Mouse (Mus musculus) heart, embryonic 14.5 days (tissue): ENCODE measurements around the gene Rac2. TPM values are rescaled to one million over a fixed set of nuclear protein-coding genes. Genes with fewer than 3 reads are reported as not detected.

ENCODE experiments used
- ATAC-seq: fragments of 200-750 bp; cut with Nextera tagmentation; 2 replicates; pipeline ENCODE4 v1.8.0; 2017; ENCODE audit warnings: low read depth, moderate TSS enrichment; ENCODE audit not compliant: insufficient number of reproducible peaks, insufficient read depth, low FRiP score
- H3K27ac ChIP-seq, 2 experiments: fragments of 200-500 bp in 1 of 2; fragments of 300-500 bp in 1 of 2; sonication (generic) in 1 of 2; replicated peaks in 1 of 2; 2 replicates each; pipeline ENCODE4 v1.5.1; 2012 to 2014; ENCODE audit warnings: low read depth in 2 of 2, low read length in 2 of 2, control low read depth in 1 of 2, mild to moderate bottlenecking in 1 of 2, mixed read lengths in 1 of 2; ENCODE audit not compliant: control insufficient read depth in 1 of 2, insufficient read depth in 1 of 2
- H3K27me3 ChIP-seq: fragments of 300-500 bp; sonication (generic); 2 replicates; pipeline ENCODE4 v1.6.1; 2014; ENCODE audit warnings: mild to moderate bottlenecking, low read length, control low read depth; ENCODE audit not compliant: control insufficient read depth, insufficient read depth
- H3K36me3 ChIP-seq: fragments of 300-500 bp; sonication (generic); 2 replicates; pipeline ENCODE4 v1.6.1; 2014; ENCODE audit warnings: mild to moderate bottlenecking, control low read depth, low read length, mixed read lengths; ENCODE audit not compliant: control insufficient read depth, insufficient read depth
- H3K4me1 ChIP-seq, 2 experiments: fragments of 200-500 bp in 1 of 2; fragments of 300-500 bp in 1 of 2; sonication (generic) in 1 of 2; 2 replicates each; pipeline ENCODE4 v1.6.1; 2012 to 2014; ENCODE audit warnings: low read length in 2 of 2, control low read depth in 1 of 2, mixed read lengths in 1 of 2; ENCODE audit not compliant: control insufficient read depth in 2 of 2, insufficient read depth in 2 of 2
- H3K4me2 ChIP-seq: fragments of 300-500 bp; sonication (generic); 2 replicates; pipeline ENCODE4 v1.6.1; 2014; ENCODE audit warnings: mild to moderate bottlenecking, low read length
- H3K4me3 ChIP-seq, 2 experiments: fragments of 200-500 bp in 1 of 2; fragments of 300-500 bp in 1 of 2; sonication (generic) in 1 of 2; 2 replicates each; pipeline ENCODE4 v1.5.1; 2012 to 2014; ENCODE audit warnings: low read length in 2 of 2, mild to moderate bottlenecking in 2 of 2, control low read depth in 1 of 2, low read depth in 1 of 2, moderate library complexity in 1 of 2; ENCODE audit not compliant: control insufficient read depth in 1 of 2, insufficient read depth in 1 of 2
- H3K9ac ChIP-seq: fragments of 300-500 bp; sonication (generic); 2 replicates; pipeline ENCODE4 v1.6.1; 2014; ENCODE audit warnings: mild to moderate bottlenecking, low read length
- H3K9me3 ChIP-seq: fragments of 300-500 bp; sonication (generic); 2 replicates; pipeline ENCODE4 v1.6.1; 2016; ENCODE audit warnings: low read length, control low read depth; ENCODE audit not compliant: control insufficient read depth
- WGBS: fragments of 180-500 bp; shearing (Covaris S2); extraction: QIAGEN DNeasy Blood & Tissue Kit; methylation state at CpG from one replicate; pipeline ENCODE4 v1.1.7; 2014; 5-methylcytosine and 5-hydroxymethylcytosine counted together
- polyA plus RNA-seq: library from polyadenylated mRNA; unstranded; fragments of >200 nt; fragmentation: Nextera tagmentation; extraction: Ambion mirVana; gene quantifications from 2 replicates; pipeline ENCODE4 v1.2.1, GENCODE M21; 2014

Rac2 gene
- polyA plus RNA-seq, 1 experiment from 2014 or later = 8.1 TPM

- no peak for ATAC-seq
- no peak overlapping the region for H3K4me3 ChIP-seq
- H3K27ac ChIP-seq = no peak overlapping the region
- no peak overlapping the region for H3K4me2 ChIP-seq
- peaks cover 0 to 2% of the 10 kb centered on the region in 2 experiments; a peak in 1 of 4 replicates for H3K4me1 ChIP-seq
- WGBS = 58% methylated on average over 6 of the region's 6 CpGs
- no peaks in the 10 kb centered on the region for H3K9me3 ChIP-seq
- H3K9ac ChIP-seq = no peak overlapping the region
- H3K36me3 ChIP-seq = no peaks in the 10 kb centered on the region
- H3K27me3 ChIP-seq = no peaks in the 10 kb centered on the region
These were observed 31.7 kb upstream of the Rac2 start for GRCm38 (mm10) chr15:78604255-78604654.

GRCm38 (mm10) chr15:78601180-78601579 lies 28.6 kb upstream of the Rac2 start:
- WGBS = 77% methylated on average over 6 of the region's 6 CpGs
- Histone ChIP-seq H3K9ac (no peak overlapping the region), H3K4me3 (no peak overlapping the region), H3K4me1 (no peaks in the 10 kb centered on the region), H3K4me2 (no peak overlapping the region), H3K27me3 (no peaks in the 10 kb centered on the region), H3K9me3 (no peaks in the 10 kb centered on the region), H3K36me3 (no peaks in the 10 kb centered on the region), H3K27ac (no peak overlapping the region)
- no peak for ATAC-seq

GRCm38 (mm10) chr15:78599529-78600193 lies 27.1 kb upstream of the Rac2 start:
- H3K9me3 ChIP-seq = no peaks in the 10 kb centered on the region
- ATAC-seq = no peak
- H3K27ac ChIP-seq = no peak overlapping the region
- H3K4me3 ChIP-seq = no peak overlapping the region
- H3K4me1 ChIP-seq = no peaks in the 10 kb centered on the region
- no peak overlapping the region for H3K9ac ChIP-seq
- no peak overlapping the region for H3K4me2 ChIP-seq
- 68% methylated on average over 13 of the region's 13 CpGs for WGBS
- H3K27me3 ChIP-seq = no peaks in the 10 kb centered on the region
- no peaks in the 10 kb centered on the region for H3K36me3 ChIP-seq

GRCm38 (mm10) chr15:78599124-78599523 lies 26.5 kb upstream of the Rac2 start:
- Histone ChIP-seq H3K27me3 (no peaks in the 10 kb centered on the region), H3K9ac (no peak overlapping the region), H3K36me3 (no peaks in the 10 kb centered on the region), H3K4me2 (no peak overlapping the region), H3K4me3 (no peak overlapping the region), H3K9me3 (no peaks in the 10 kb centered on the region), H3K27ac (no peak overlapping the region), H3K4me1 (no peaks in the 10 kb centered on the region)
- ATAC-seq = no peak
- 83% methylated on average over 6 of the region's 6 CpGs for WGBS

GRCm38 (mm10) chr15:78597729-78598128 lies 25.1 kb upstream of the Rac2 start:
- H3K4me3 ChIP-seq = no peak overlapping the region
- no peaks in the 10 kb centered on the region for H3K9me3 ChIP-seq
- peak overlapping the region in 1 of 2 experiments; percentile 33; a peak in 1 of 4 replicates for H3K27ac ChIP-seq
- no peaks in the 10 kb centered on the region for H3K36me3 ChIP-seq
- H3K4me1 ChIP-seq = no peaks in the 10 kb centered on the region
- H3K9ac ChIP-seq = no peak overlapping the region
- no peak for ATAC-seq
- H3K27me3 ChIP-seq = no peaks in the 10 kb centered on the region
- 43% methylated on average over 4 of the region's 4 CpGs for WGBS
- H3K4me2 ChIP-seq = no peak overlapping the region

- ATAC-seq = no peak
- no peaks in the 10 kb centered on the region for H3K27me3 ChIP-seq
These were observed 24.3 kb upstream of the Rac2 start, which contains the start of gene Cyth4 for GRCm38 (mm10) chr15:78596914-78597313. Gene Cyth4 (plus strand): TSS chr15:78597047.

GRCm38 (mm10) chr15:78596504-78596903 lies 23.9 kb upstream of the Rac2 start:
- Histone ChIP-seq H3K36me3 (no peaks in the 10 kb centered on the region), H3K4me1 (no peaks in the 10 kb centered on the region), H3K27ac (no peak overlapping the region), H3K4me2 (no peak overlapping the region), H3K9ac (no peak overlapping the region), H3K27me3 (no peaks in the 10 kb centered on the region), H3K4me3 (no peak overlapping the region), H3K9me3 (no peaks in the 10 kb centered on the region)
- no peak for ATAC-seq
- 85% methylated on average over 6 of the region's 6 CpGs for WGBS

More at GRCm38 (mm10) chr15:78596914-78597313, 24.3 kb upstream of the Rac2 start, which contains the start of gene Cyth4:
- 73% methylated on average over 7 of the region's 7 CpGs for WGBS
- Histone ChIP-seq H3K9me3 (no peaks in the 10 kb centered on the region), H3K9ac (no peak within 1 kb of the TSS), H3K4me1 (no peaks in the 10 kb centered on the region), H3K4me2 (no peak within 1 kb of the TSS), H3K27ac (peak within 1 kb of the TSS in 1 of 2 experiments; percentile 33; a peak in 1 of 4 replicates), H3K4me3 (no peak within 1 kb of the TSS), H3K36me3 (no peaks in the 10 kb centered on the region)

GRCm38 (mm10) chr15:78595468-78595867 lies 22.9 kb upstream of the Rac2 start:
- no peaks in the 10 kb centered on the region for H3K4me1 ChIP-seq
- H3K36me3 ChIP-seq = no peaks in the 10 kb centered on the region
- 64% methylated on average over 5 of the region's 5 CpGs for WGBS
- no peaks in the 10 kb centered on the region for H3K27me3 ChIP-seq
- H3K9me3 ChIP-seq = no peaks in the 10 kb centered on the region
- no peak overlapping the region for H3K9ac ChIP-seq
- H3K27ac ChIP-seq = no peak overlapping the region
- no peak for ATAC-seq
- H3K4me3 ChIP-seq = no peak overlapping the region
- H3K4me2 ChIP-seq = no peak overlapping the region
